Mouse (Mus musculus) adrenal gland, postnatal 10 days (tissue): ENCODE results near the gene Macc1. TPM values are rescaled to one million over a fixed set of nuclear protein-coding genes. Genes with fewer than 3 reads are reported as not detected.
A peak's percentile ranks its signal among the peaks of the same experiment; 100 is the strongest.

Experiments
- DNase-seq: peaks from one replicate; pipeline ENCODE4 v3.0.0; 2021; ENCODE audit warnings: mixed read lengths
- total RNA-seq, 2 experiments: library from RNA; stranded (reverse); gene quantifications; 2 replicates each; pipeline ENCODE4 v1.2.3; 2021

The Macc1 gene
- total RNA-seq, 2 experiments from 2014 or later, result not detected

DNA sequence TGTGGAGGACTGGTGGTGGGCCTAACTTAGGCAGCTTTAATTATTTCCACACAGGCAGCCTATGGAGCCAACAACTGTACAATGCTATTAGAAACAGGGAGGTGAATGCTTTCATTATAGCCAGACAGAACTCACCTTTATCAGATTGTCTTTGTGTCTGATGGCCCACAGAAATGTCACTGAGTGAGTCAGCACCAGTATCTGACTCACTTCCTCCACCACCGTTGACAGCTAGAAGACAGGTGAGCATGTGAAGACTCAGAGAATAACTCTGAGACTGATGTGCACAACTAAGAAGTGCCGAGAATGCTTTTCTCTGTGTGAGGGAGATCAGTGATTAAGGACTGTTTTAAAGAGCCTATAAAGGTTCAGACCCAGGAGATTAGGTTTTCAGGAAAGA, 73.9 kb downstream of the Macc1 start:
- DNase-seq, result no peak

DNA sequence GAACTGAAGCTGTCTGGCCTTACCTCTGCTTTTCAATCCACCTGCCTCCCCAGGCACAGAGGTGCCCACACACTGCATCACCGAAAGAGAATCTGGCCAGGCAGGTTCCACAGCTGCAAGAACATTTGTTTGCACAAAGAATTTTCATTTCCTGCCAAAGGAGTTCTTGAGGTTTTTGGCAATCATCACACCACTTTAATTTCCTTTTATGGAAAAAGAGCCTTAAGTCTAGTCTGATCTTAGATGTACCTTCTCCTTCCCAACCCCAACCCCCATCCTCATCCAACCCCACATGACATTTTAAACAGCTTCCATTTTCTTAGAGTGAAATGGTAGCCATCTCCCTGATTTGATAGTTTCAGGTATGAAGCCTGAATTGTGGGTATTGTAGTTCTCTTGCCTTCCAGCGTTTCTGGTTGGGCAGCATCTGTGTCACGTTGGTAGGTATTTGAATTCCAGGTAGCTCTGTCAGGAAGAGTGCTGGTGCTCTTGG, 76.2 kb downstream of the Macc1 start:
- DNase-seq, result no peak

GRCm38 (mm10) chr12:119398046-119398659, 84.1 kb downstream of the Macc1 start:
- DNase-seq, result no peak

DNA sequence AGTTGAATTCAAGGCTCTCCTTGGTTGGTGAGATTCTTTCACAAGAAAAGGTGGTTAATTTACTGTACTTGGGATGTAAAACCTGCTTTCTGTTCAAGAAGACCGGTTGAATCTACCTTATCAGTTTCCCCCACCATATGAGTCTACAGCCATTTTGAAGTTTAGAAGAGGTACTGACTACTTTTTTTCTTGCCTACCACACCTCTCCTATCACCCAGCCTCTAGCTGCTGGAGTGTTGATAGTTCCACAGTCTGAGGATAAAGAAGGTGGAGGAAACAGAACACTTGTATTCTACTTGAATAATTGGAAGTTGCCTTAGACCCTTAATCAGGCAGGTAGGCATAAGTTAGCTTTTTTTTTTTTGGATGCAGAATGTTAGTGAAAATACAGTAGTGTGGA, 88.2 kb downstream of the Macc1 start:
- DNase-seq, result no peak

DNA sequence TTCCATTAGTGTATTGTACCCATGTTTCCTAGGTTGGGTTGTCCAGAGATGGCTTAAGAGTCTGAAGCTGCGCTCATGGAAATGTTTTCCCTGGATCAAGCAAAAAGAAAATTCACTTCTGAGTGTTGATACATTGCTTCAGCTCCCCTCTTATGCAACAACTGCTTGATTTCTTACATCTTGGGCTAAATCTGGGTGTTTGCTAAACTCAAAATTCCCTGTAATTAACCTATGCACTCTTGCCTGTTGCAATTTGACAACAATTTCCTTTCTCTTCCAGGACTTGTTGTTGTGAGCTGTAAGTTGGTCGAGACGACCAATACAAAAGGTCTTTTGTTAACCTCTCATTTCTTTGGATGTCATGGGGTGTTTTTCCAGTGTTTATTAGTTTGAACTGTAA, 88.7 kb downstream of the Macc1 start:
- DNase-seq, result no peak

- no peak for DNase-seq
Observed at GRCm38 (mm10) chr12:119404810-119405209, 90.7 kb downstream of the Macc1 start.

GRCm38 (mm10) chr12:119410522-119410921, 96.5 kb downstream of the Macc1 start:
- no peak for DNase-seq

GRCm38 (mm10) chr12:119410956-119411355, 96.9 kb downstream of the Macc1 start:
- no peak for DNase-seq

- DNase-seq, result no peak
Observed at GRCm38 (mm10) chr12:119411982-119412381, 97.9 kb downstream of the Macc1 start.

- no peak for DNase-seq
Observed at GRCm38 (mm10) chr12:119415900-119416299, 101.8 kb downstream of the Macc1 start.

DNA sequence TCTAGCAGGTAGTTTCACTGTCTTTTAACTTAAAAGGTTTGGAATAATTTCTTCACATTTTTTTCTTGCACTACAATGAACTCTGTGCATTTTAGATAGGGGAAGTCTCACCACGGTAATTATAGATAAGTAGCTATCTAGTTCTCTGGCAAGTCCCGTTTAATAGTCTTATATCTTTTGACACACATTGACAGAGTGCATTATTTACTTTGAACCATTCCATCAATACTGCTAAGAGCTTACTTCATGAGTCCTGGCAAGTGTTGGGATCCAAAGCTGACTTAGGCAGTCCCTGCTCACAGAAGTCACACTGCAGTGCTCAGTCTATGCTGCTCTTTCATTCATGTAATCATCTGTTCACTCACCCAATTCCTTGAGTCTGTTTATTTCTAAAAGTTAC, 111.7 kb downstream of the Macc1 start:
- no peak for DNase-seq

GRCm38 (mm10) chr12:119426182-119426886, 112.3 kb downstream of the Macc1 start:
- peak; percentile 47 for DNase-seq

DNA sequence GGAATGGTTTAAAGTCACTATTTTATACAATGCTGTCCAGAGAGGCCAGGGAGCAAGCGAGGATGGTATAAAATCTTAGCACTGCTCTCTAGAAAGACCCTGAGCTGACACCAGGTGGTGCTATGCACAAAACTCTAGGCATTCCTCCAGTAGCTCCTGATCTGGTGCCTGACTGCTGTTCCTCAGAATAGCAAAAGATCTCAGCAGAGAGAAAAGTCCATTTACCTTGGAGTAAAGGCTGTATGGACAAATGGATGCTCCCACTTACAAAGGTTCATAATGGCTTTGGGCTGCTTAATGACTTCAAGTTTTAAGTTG, 112.8 kb downstream of the Macc1 start:
- DNase-seq, result peak; percentile 60

- DNase-seq, result no peak
Observed at GRCm38 (mm10) chr12:119440720-119441119, 126.7 kb downstream of the Macc1 start.

GRCm38 (mm10) chr12:119450116-119450515, 136.0 kb downstream of the Macc1 start:
- no peak for DNase-seq

DNA sequence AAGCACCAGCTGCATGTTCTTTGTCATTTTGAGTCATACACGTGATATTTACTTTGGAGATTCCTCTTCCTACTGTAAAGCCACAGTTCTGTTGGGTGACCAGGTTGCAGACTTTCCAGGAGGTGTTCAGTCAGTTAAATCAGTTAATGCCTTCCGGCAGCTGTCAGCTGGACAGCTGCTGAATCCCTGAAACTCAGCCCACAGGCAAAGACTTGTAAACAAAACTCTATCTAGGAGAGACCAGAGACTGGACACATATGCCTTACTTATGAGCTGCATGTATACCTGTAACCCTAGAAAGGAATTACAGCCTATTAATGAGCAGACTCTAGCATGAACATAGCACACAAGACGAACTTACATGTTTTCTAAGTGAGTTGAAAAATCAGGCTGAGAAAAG, 137.2 kb downstream of the Macc1 start:
- DNase-seq, result no peak

DNA sequence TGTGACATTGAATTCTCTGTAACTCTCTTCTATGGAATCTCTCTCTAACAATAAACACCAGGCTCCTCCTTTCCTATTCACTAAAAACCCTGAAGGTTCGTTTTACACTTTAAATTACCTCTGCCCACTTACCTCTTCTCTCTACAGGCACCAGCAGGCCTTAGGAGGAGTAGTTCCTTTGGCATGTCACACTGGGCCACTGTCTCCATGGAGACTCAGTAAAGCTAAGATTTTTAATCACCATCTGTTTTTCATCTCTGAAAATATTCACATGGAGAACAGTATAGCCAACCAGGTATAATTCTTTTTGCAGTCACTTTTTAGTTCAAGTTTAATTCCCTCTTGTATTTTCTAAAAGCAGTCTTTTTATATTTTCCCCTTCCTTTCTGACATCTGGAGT, 140.0 kb downstream of the Macc1 start:
- DNase-seq, result no peak

DNA sequence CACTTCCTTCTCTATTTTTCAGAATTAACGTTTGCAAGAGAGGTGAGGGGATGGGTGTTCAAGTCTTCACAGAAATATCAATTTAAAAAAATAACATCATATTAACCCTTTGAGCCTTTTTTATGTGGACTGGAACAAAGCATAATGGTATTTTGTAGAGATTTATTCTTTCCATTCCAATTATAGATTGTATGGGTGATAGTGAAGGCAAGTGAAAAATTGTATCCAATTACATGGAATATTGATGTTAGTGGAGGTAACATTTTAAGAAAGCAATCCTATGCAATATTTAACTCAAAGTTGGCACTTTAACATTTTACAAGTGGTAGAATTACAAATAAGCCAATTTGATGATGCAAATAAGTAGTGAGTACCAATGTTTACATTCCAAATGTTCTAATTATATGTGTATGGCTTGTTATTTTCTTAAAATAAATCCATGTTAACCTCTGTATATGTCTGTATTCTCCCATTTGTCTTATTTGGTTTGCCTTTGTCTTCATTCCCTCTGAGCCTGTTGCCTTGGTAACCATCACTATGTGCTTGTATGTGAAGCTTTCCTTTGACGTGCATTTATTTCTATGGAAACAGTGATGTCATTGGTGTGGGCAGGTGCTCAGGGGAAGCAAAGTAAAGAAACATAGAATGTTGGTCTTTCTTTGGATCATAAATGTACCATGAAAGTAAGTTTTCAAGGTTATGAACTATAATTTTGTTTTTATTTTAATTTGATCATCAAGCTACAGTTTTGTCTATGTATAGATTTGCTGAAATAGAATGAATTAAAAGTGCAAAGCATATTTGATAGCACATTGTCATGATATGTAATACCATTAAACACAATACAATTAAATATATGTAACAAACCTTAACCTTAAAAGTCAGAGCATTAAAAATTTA, 150.2 kb downstream of the Macc1 start:
- DNase-seq, result no peak

DNA sequence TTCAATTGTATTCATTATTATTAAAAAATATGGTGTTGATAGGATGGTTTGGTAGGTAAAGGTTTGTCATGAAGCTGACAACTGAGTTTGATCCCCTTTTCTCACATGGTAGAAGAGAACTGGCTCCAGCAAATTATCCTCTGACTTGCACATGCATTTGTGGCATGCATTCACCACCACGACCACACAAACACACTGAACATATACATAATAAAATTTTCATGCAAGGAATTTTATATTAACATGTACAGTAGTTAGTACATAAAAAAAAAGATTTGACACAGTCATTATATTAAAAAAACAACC, 150.8 kb downstream of the Macc1 start:
- DNase-seq, result no peak

DNA sequence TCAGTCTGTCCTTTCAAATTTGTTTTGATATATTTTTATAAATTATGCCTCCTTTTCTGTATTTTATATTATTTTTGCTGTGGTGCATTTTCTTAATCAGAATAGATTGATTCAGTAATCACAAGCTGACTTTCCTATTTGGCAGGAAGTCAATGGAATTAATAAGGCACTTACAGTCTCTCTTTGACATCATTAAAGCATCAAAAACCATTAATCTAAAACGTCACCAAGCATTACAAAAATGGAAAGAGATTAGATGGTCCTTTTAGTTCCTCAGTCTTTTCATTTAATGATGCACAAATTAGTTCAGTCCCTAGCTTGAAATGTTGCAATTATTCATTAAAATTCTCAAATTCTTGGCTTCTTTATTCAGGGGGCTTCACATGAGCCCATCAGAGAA, 153.6 kb downstream of the Macc1 start:
- no peak for DNase-seq

DNA sequence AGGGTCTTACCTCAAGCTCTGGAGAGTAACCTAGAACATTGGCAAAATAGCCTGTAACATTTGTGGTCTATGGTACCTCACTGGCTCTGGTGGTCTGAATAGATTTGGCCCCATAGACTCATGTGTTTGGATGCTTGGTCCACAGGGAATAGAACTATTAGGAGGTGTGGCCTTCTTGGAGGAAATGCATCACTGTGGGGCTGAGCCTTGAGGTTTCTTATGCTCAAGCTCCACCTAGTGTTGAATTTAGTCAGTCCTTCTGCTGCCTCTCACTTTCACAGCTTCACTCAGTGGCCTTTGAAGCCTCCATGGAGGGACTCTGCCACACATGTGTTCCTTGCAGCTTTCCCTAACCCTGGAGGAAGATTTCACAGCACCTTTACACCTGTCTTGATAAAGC, 156.2 kb downstream of the Macc1 start:
- DNase-seq, result no peak

DNA sequence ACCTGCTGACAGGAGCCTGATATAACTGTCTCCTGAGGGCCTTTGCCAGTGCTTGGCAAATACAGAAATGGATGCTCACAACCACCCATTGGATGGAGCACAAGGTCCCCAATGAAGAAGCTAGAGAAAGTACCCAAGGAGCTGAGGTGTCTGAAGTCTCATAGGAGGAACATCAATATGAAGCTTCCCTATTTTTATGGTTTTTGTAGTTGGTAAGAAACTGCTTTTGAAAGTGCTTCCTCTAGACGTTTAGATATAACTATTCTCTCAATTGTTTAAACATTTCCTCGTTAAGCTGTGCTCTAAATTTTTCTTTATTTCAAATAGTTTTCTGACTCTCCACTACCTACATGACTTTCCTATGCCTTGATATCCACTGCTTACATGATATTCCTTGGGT, 169.2 kb downstream of the Macc1 start:
- no peak for DNase-seq

- no peak for DNase-seq
Observed at GRCm38 (mm10) chr12:119483922-119484631, 170.0 kb downstream of the Macc1 start.
